Mouse (Mus musculus): ENCODE data around the gene Nup210l.

Nup210l gene

GRCm38 (mm10) chr3:90159757-90160156 is 55.8 kb downstream of the Nup210l start:
- DNase-seq (ENCODE audit: low read depth), result no peak

GRCm38 (mm10) chr3:90161541-90161940 is 57.6 kb downstream of the Nup210l start:
- DNase-seq (ENCODE audit: low read depth), result no peak

- DNase-seq (ENCODE audit: low read depth), result no peak
Observed at GRCm38 (mm10) chr3:90179566-90179965, 75.6 kb downstream of the Nup210l start.

GRCm38 (mm10) chr3:90183581-90183980 is 79.6 kb downstream of the Nup210l start:
- DNase-seq (ENCODE audit: low read depth), result no peak

- no peak for DNase-seq (ENCODE audit: low read depth)
Observed at GRCm38 (mm10) chr3:90190859-90191510, 87.1 kb downstream of the Nup210l start.

- DNase-seq (ENCODE audit: low read depth), result no peak
Observed at GRCm38 (mm10) chr3:90194759-90195158, 90.8 kb downstream of the Nup210l start.

GRCm38 (mm10) chr3:90195644-90196043 is 91.7 kb downstream of the Nup210l start:
- DNase-seq (ENCODE audit: low read depth), result no peak

- DNase-seq (ENCODE audit: low read depth), result no peak
Observed at GRCm38 (mm10) chr3:90197548-90197947, 93.6 kb downstream of the Nup210l start.

- no peak for DNase-seq (ENCODE audit: low read depth)
Observed at GRCm38 (mm10) chr3:90202884-90203283, 99.0 kb downstream of the Nup210l start.

GRCm38 (mm10) chr3:90203619-90204018 is 99.7 kb downstream of the Nup210l start:
- DNase-seq (ENCODE audit: low read depth), result no peak

- DNase-seq (ENCODE audit: low read depth), result no peak
Observed at GRCm38 (mm10) chr3:90204582-90204981, 100.7 kb downstream of the Nup210l start.

- DNase-seq (ENCODE audit: low read depth), result no peak
Observed at GRCm38 (mm10) chr3:90208662-90209061, 104.7 kb downstream of the Nup210l start.

GRCm38 (mm10) chr3:90209908-90210566 is 106.1 kb downstream of the Nup210l start:
- no peak for DNase-seq (ENCODE audit: low read depth)

GRCm38 (mm10) chr3:90211475-90212398 is 107.8 kb downstream of the Nup210l start:
- DNase-seq (ENCODE audit: low read depth), result no peak

GRCm38 (mm10) chr3:90212723-90213122 is 108.8 kb downstream of the Nup210l start:
- DNase-seq (ENCODE audit: low read depth), result no peak

GRCm38 (mm10) chr3:90213377-90213866 is 109.5 kb downstream of the Nup210l start, which contains the start of the genes Rps27 and Rab13:
TSS of gene Rps27 (minus strand) at chr3:90213651.
TSS of gene Rab13 (plus strand) at chr3:90213695.
- peak; percentile 92 for DNase-seq (ENCODE audit: low read depth)

GRCm38 (mm10) chr3:90213956-90214684 is 110.2 kb downstream of the Nup210l start:
- no peak for DNase-seq (ENCODE audit: low read depth)

- no peak for DNase-seq (ENCODE audit: low read depth)
Observed at GRCm38 (mm10) chr3:90215825-90216380, 112.0 kb downstream of the Nup210l start.

- DNase-seq (ENCODE audit: low read depth), result peak; percentile 66
Observed at GRCm38 (mm10) chr3:90220088-90220487, 116.2 kb downstream of the Nup210l start.

- DNase-seq (ENCODE audit: low read depth), result no peak
Observed at GRCm38 (mm10) chr3:90220531-90220951, 116.6 kb downstream of the Nup210l start.

- DNase-seq (ENCODE audit: low read depth), result no peak
Observed at GRCm38 (mm10) chr3:90221123-90221522, 117.2 kb downstream of the Nup210l start.
